Mouse (Mus musculus) testis, postnatal 10 days (tissue): Measurements from ENCODE around the gene Snapc4.

Source experiments
- DNase-seq: peaks from one replicate; pipeline ENCODE4 v3.0.0; 2021; ENCODE audit warnings: low spot score

Gene Snapc4

DNA sequence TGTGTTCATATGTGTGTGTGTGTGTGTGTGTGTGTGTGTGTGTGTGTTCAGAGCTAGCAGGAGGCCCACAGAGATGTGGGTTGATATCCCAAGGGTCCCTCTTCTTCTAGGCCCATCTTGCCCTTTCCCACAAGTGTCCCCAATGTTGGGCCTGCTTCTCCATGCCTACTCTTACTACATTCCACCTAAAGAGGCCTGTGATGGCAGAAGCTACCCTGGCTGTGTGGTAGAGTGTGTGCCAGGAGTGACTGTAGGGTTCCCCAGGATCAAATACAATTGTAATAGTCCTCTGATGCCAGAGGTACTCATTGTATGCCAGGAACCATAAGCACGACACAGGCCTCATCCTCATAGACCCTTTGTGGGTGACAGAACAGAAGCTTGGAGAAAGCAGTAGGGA is 67.1 kb downstream of the Snapc4 start:
- DNase-seq, result no peak

DNA sequence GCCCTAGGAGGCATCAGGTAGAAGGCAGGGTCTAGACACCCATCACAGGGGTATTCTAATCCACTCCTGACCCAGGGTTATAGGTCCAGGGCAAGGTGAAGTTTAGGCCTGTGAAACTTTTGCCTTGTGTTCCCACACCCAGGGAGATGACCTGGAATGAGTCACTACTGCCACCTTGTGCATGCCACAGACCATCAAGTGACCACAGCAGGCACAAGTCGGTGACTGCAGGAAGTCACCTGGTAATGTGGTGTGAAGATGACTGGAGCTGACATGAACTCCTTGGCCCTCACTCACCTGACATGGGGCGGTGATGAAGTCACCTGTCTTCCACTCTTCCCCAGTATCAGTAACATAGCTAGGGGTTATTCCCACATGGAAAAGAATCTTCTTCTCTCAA is 67.6 kb downstream of the Snapc4 start:
- no peak for DNase-seq
